Mouse (Mus musculus) forebrain, embryonic 10.5 days (tissue): ENCODE measurements around the gene Cdc20. TPM values are rescaled to one million over a fixed set of nuclear protein-coding genes. Genes with fewer than 3 reads are reported as not detected.

Experiments
- DNase-seq: peaks from one replicate; pipeline ENCODE4 v3.0.0-alpha.2; 2017; ENCODE audit warnings: low spot score; ENCODE audit errors: extremely low spot score
- H3K27ac ChIP-seq: fragments of 300-500 bp; sonication (generic); 2 replicates; pipeline ENCODE4 v1.5.1; 2016; ENCODE audit warnings: mild to moderate bottlenecking
- H3K27me3 ChIP-seq: fragments of 300-500 bp; sonication (generic); 2 replicates; pipeline ENCODE4 v1.6.1; 2016; ENCODE audit warnings: mild to moderate bottlenecking; ENCODE audit not compliant: poor library complexity, severe bottlenecking
- H3K36me3 ChIP-seq: fragments of 300-500 bp; sonication (generic); replicated peaks from 2 replicates; pipeline ENCODE4 v1.6.1; 2016; ENCODE audit warnings: mild to moderate bottlenecking, moderate library complexity
- H3K4me1 ChIP-seq: fragments of 300-500 bp; sonication (generic); 2 replicates; pipeline ENCODE4 v1.6.1; 2016
- H3K4me3 ChIP-seq: fragments of 300-500 bp; sonication (generic); 2 replicates; pipeline ENCODE4 v1.5.1; 2016; ENCODE audit warnings: mild to moderate bottlenecking, moderate library complexity
- H3K9me3 ChIP-seq: fragments of 300-500 bp; sonication (generic); 2 replicates; pipeline ENCODE4 v1.6.1; 2016; ENCODE audit warnings: mild to moderate bottlenecking, moderate library complexity
- WGBS: fragments of 180-500 bp; shearing (Covaris S2); methylation state at CpG from one replicate; pipeline ENCODE4 v1.1.7; 2016; 5-methylcytosine and 5-hydroxymethylcytosine counted together
- polyA plus RNA-seq: library from polyadenylated mRNA; unstranded; fragments of >200 nt; fragmentation: Nextera tagmentation; extraction: Ambion mirVana; gene quantifications from 2 replicates; pipeline ENCODE4 v1.2.1, GENCODE M21; 2016

Cdc20 gene
- polyA plus RNA-seq: 446 and 451 TPM in 2 replicates

- peaks cover 50% of the 10 kb centered on the region for H3K4me1 ChIP-seq
- peaks cover 42% of the 10 kb centered on the region for H3K36me3 ChIP-seq
- under 1% methylated on average over 67 of the region's 67 CpGs for WGBS
- H3K9me3 ChIP-seq: no peaks in the 10 kb centered on the region
- no peaks in the 10 kb centered on the region for H3K27me3 ChIP-seq
- H3K4me3 ChIP-seq: peak within 1 kb of the TSS; percentile 99
- peak; percentile 95 for DNase-seq
- peak within 1 kb of the TSS; percentile 96 for H3K27ac ChIP-seq
Measured at GRCm38 (mm10) chr4:118436820-118437603, at the start of gene Cdc20. Gene Cdc20, minus strand, starts transcription at chr4:118437352.

- Histone ChIP-seq H3K36me3 (no peaks in the 10 kb centered on the region), H3K4me3 (no peak overlapping the region), H3K9me3 (no peaks in the 10 kb centered on the region), H3K27me3 (no peaks in the 10 kb centered on the region), H3K27ac (peak overlapping the region; percentile 82), H3K4me1 (peaks cover 18% of the 10 kb centered on the region)
- 47% methylated on average over 15 of the region's 15 CpGs for WGBS
- DNase-seq: peak; percentile 16
Measured at GRCm38 (mm10) chr4:118476773-118477530, 39.8 kb upstream of the Cdc20 start.

- Histone ChIP-seq H3K36me3 (no peaks in the 10 kb centered on the region), H3K27ac (peak overlapping the region; percentile 25; the same call in 1 of the 2 replicates), H3K4me3 (no peak overlapping the region), H3K4me1 (peaks cover 27% of the 10 kb centered on the region), H3K9me3 (no peaks in the 10 kb centered on the region), H3K27me3 (no peaks in the 10 kb centered on the region)
- WGBS: 92% methylated on average over 11 of the region's 11 CpGs
- DNase-seq: no peak
Measured at GRCm38 (mm10) chr4:118472687-118473086, 35.5 kb upstream of the Cdc20 start.

DNA sequence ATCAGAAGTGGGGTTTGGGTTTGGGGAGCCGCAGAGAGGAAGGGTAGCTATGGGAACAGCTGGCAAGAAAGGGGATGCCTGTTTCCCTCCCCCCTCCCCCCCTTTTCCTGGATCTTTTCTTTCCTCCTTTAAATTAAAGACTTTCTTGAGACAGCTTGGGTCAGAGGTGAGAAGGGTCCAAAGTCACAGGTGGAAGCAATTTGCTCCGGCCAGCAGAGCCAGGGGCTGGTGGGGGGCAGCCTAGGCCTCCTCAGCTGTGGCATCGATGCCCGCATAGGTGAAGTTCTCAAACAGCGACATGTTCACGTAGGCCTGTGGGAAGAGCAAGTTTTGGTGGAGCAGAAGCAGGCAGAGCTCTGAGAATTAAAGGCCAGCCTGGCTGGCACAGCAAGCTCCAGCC lies 34.1 kb upstream of the Cdc20 start:
- Histone ChIP-seq H3K9me3 (no peaks in the 10 kb centered on the region), H3K4me3 (no peak overlapping the region), H3K27ac (peak overlapping the region; percentile 65; the same call in 1 of the 2 replicates), H3K27me3 (no peaks in the 10 kb centered on the region), H3K4me1 (peaks cover 14% of the 10 kb centered on the region; the same call in 1 of the 2 replicates), H3K36me3 (no peaks in the 10 kb centered on the region)
- WGBS: 77% methylated on average over 6 of the region's 6 CpGs
- DNase-seq: peak; percentile 21

DNA sequence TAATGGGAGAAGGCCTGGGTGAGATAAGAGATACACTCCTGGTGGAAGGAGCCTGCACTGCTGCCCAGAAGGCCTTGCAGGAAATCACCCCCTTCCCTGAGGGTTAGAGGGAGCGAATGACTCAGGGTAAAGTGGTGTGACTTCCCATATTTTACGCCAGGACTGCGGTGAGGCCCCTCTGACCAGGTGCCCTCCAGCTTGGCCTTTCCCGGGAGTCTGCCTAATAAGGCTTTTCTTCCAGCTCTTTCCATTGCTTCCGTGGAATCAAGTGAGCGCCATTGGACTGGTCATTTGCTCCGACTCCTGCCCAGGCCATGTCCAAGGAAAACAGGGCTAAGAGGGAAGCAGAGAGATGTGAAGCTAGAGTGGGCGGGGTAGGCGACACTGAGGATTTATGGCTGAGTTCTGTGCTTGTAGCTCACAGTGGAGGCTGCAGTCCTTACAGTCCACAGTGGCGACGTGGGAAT lies 28.6 kb upstream of the Cdc20 start:
- no peaks in the 10 kb centered on the region for H3K9me3 ChIP-seq
- no peak overlapping the region for H3K4me3 ChIP-seq
- H3K4me1 ChIP-seq: peaks cover 7% of the 10 kb centered on the region
- H3K27ac ChIP-seq: peak overlapping the region; percentile 40; the same call in 1 of the 2 replicates
- WGBS: 61% methylated on average over 11 of the region's 11 CpGs
- no peak for DNase-seq
- H3K36me3 ChIP-seq: no peaks in the 10 kb centered on the region
- H3K27me3 ChIP-seq: no peaks in the 10 kb centered on the region

DNA sequence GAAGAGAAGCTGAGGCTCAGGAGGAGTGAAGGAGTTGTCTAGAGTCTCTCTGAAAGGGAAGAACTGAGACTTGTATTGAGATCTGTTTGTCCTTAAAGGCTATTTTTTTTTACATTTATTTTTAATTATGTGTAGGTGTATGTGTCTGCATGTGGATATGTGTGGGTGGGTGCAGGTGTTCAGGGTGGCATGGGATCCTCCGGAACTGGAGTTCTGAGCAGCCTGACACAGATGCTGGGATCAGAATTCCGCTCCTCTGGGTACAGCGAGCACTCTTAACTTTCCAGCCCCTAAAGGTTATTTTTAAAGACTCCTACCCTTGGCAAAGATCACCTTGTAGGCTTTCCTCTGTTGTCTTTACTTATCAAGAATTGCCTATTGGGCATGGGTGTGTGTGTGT lies 27.8 kb upstream of the Cdc20 start:
- H3K9me3 ChIP-seq: no peaks in the 10 kb centered on the region
- no peaks in the 10 kb centered on the region for H3K27me3 ChIP-seq
- H3K4me1 ChIP-seq: peaks cover 4% of the 10 kb centered on the region; the same call in 1 of the 2 replicates
- H3K36me3 ChIP-seq: no peaks in the 10 kb centered on the region
- H3K4me3 ChIP-seq: no peak overlapping the region
- no peak for DNase-seq
- no peak overlapping the region for H3K27ac ChIP-seq
- 88% methylated on average over 3 of the region's 3 CpGs for WGBS

GRCm38 (mm10) chr4:118457345-118457975 lies 20.3 kb upstream of the Cdc20 start, which contains the start of gene Mpl:
Gene Mpl, minus strand, starts transcription at chr4:118457513.
- Histone ChIP-seq H3K27ac (no peak within 1 kb of the TSS; the same call in 1 of the 2 replicates), H3K27me3 (no peaks in the 10 kb centered on the region), H3K4me1 (no peaks in the 10 kb centered on the region), H3K4me3 (no peak within 1 kb of the TSS), H3K9me3 (no peaks in the 10 kb centered on the region), H3K36me3 (no peaks in the 10 kb centered on the region)
- 82% methylated on average over 9 of the region's 9 CpGs for WGBS
- no peak for DNase-seq

DNA sequence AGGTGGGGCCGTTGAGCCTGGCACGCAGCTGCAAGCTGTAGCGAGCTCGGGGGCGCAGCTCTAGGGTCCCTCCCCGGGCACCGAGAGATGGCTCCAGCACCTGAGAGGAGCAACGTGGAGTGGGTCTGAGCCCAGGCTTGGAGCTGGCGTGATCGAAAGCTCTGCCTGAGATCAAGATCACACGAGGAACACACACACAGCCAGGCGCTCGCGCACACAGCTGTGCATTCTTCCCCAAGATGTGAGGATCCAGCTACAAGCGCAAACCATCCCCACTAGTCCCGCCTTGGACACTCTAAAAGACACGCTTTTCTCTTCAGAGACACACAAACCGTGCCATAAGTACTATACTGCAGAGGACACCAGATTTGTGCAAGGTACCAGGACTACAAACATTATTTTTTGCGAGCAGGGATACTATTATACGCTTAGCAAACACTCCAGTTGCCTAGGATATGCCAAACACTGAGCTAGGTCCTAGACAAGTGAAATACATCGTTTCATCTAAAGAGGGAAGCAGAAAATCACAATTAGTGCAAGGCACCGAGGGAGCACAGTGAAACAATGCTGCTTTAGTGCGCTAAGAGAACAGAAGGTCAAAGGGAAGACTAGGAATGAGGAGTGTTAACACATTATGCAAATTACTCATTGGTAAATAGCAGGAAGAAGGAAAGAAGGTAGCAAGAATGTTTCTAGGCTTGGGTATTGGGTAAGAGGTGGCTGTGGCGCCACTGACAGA lies 9.4 kb upstream of the Cdc20 start:
- no peak for DNase-seq
- H3K27ac ChIP-seq: peak overlapping the region; percentile 80
- 22% methylated on average over 24 of the region's 24 CpGs for WGBS

DNA sequence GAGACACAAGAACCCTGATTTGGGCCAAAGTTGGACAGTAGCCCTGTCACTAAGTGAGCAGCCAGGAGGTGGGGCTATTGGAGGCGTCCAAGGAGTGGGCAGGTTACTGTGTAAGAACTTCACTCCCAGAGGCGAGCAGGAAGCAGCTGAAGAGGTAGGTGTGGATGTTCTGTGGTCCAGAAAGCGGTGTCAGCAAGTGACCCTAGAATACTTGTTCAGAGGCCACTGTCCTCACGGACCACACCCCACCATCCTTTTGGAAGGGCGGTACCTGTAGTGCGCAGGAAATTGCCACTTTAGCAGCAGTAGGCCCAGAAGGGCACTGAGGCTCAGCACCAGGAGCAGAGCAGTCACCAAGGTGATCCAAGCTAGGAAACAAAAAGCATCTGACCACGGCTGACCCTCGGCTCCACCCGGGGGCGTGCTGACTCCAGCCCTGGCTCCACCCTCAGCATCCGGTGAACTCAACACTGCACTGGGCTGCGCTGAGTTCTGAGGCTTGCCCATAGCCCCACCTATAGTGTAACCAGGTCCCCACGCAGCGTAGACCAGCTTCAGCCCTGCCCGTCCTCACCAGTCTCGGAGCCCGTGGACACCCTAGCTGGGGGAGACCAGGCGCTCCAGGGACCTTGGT lies 8.7 kb upstream of the Cdc20 start:
- DNase-seq: peak; percentile 53
- 12% methylated on average over 18 of the region's 18 CpGs for WGBS

More for the DNA sequence above, 9.4 kb upstream of the Cdc20 start:
- Histone ChIP-seq H3K4me1 (peaks cover 21% of the 10 kb centered on the region), H3K9me3 (no peaks in the 10 kb centered on the region), H3K27me3 (peaks cover 4% of the 10 kb centered on the region; the same call in 1 of the 2 replicates), H3K4me3 (peak overlapping the region; percentile 50), H3K36me3 (no peaks in the 10 kb centered on the region)

DNA sequence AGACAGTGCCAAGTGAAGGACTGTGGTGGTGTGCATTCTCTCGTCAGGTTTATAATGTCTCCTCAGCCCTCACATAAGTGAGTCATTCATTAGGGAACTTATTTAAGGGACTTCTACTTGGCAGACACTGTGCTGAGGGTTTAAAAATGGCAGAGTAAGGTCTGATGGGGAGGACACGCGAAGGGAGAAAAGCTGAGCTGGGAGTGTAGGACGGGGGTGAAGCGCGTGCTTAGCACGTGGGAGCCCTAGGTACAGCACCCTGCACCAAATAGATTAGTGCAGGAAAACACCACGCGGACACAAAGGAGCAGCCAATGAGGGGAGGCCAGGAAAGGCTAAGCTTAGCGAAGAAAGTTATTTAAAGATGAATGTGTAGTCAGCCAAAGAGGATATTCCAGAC lies 7.9 kb upstream of the Cdc20 start:
- H3K27me3 ChIP-seq: peaks cover 4% of the 10 kb centered on the region; the same call in 1 of the 2 replicates
- 88% methylated on average over 10 of the region's 10 CpGs for WGBS
- no peak overlapping the region for H3K4me3 ChIP-seq
- H3K27ac ChIP-seq: no peak overlapping the region
- H3K4me1 ChIP-seq: peaks cover 21% of the 10 kb centered on the region
- H3K9me3 ChIP-seq: no peaks in the 10 kb centered on the region
- DNase-seq: no peak
- H3K36me3 ChIP-seq: no peaks in the 10 kb centered on the region

More for the DNA sequence above, 8.7 kb upstream of the Cdc20 start:
- peak overlapping the region; percentile 50 for H3K4me3 ChIP-seq
- H3K9me3 ChIP-seq: no peaks in the 10 kb centered on the region
- peaks cover 21% of the 10 kb centered on the region for H3K4me1 ChIP-seq
- peak overlapping the region; percentile 80 for H3K27ac ChIP-seq
- H3K27me3 ChIP-seq: peaks cover 4% of the 10 kb centered on the region; the same call in 1 of the 2 replicates
- no peaks in the 10 kb centered on the region for H3K36me3 ChIP-seq

GRCm38 (mm10) chr4:118437829-118438253 lies 689 bp upstream of the Cdc20 start:
- Histone ChIP-seq H3K27ac (peak overlapping the region; percentile 96), H3K27me3 (no peaks in the 10 kb centered on the region), H3K4me3 (peak overlapping the region; percentile 99), H3K36me3 (peaks cover 33% of the 10 kb centered on the region), H3K4me1 (peaks cover 47% of the 10 kb centered on the region), H3K9me3 (no peaks in the 10 kb centered on the region)
- WGBS: 9% methylated on average over 12 of the region's 12 CpGs
- no peak for DNase-seq
